8 mouse cellular contexts compared by ENCODE assay signal in the genomic region with DNA sequence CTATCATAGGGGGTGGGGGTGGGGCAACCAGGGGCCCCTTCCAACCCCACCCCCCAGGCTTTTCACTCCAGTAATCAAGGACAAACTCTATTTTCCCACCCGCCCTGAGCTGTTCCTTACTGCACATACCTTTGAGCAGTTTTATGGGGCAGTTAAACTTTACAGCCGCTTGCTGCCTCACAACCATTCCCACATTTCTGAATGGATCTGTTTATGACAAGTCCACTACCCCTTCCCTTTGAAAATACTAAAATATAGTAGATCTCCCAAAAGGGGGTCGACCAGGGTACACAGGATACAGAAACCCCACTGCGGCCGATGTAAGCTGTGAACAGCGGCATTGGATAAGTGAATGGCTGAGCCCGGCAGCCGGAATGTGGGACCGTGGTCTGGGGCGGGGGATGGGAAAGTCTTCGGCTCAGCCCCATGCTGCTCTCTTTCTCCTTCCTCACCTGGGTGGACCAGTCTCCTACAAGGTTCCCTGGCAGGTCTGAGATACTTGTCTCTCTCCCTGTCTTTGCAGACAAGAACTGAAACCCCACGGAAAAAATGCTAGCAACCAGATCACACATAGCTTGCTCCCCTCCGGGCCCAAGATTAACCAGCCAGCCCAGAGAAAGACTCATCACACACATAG. TPM values are rescaled to one million over a fixed set of nuclear protein-coding genes. Genes with fewer than 3 reads are reported as not detected.
DNase-seq lines count a peak whose midpoint lies in the region; ATAC-seq and TF ChIP-seq lines count a peak whose summit lies in the region.

No protein-coding gene starts in this region.

- peak overlapping the region; percentile 17; the same call in 1 of the 2 replicates for H3K9ac ChIP-seq in heart, embryonic 11.5 days (ENCODE audit: low read depth, low read length)
- 0 out of 2 replicates have a peak overlapping the region, but pooled peaks have one; percentile 36 for H3K9ac ChIP-seq in kidney, postnatal 0 days (ENCODE audit: low read depth, low read length)
- H3K9ac ChIP-seq in midbrain, postnatal 0 days (replicated peaks; ENCODE audit: low read length, poor library complexity, severe bottlenecking) = no peak overlapping the region

- H3K4me3 ChIP-seq in heart, embryonic 11.5 days (ENCODE audit: low read depth, low read length) = peak overlapping the region; percentile 25
- peak overlapping the region; percentile 23 for H3K4me3 ChIP-seq in kidney, postnatal 0 days (replicated peaks; ENCODE audit: low read depth, low read length)
- H3K4me3 ChIP-seq in midbrain, postnatal 0 days (ENCODE audit: low read depth, low read length) = no peak overlapping the region

- H3K36me3 ChIP-seq in heart, embryonic 11.5 days (ENCODE audit: control insufficient read depth, insufficient read depth, low read length) = no peaks in the 10 kb centered on the region
- H3K36me3 ChIP-seq in kidney, postnatal 0 days (ENCODE audit: insufficient read depth, low read length) = no peaks in the 10 kb centered on the region
- no peaks in the 10 kb centered on the region for H3K36me3 ChIP-seq in midbrain, postnatal 0 days (ENCODE audit: insufficient read depth, low read length)

- H3K9me3 ChIP-seq in heart, embryonic 11.5 days (replicated peaks; ENCODE audit: control insufficient read depth, low read length) = no peaks in the 10 kb centered on the region
- H3K9me3 ChIP-seq in kidney, postnatal 0 days (replicated peaks; ENCODE audit: low read length) = no peaks in the 10 kb centered on the region
- H3K9me3 ChIP-seq in midbrain, postnatal 0 days (ENCODE audit: low read length) = no peaks in the 10 kb centered on the region

- no peak for ATAC-seq in heart, embryonic 11.5 days (replicated peaks; ENCODE audit: insufficient number of reproducible peaks, low FRiP score, low TSS enrichment)
- peak; percentile 6; the same call in 1 of the 2 replicates for ATAC-seq in erythroid progenitor cell, adult 5-6 weeks (replicated peaks; ENCODE audit: low FRiP score, poor library complexity, severe bottlenecking)
- ATAC-seq in kidney, postnatal 0 days (replicated peaks; ENCODE audit: low FRiP score, low read depth) = peak; percentile 67
- ATAC-seq in midbrain, postnatal 0 days (ENCODE audit: low FRiP score) = 0 out of 2 replicates have a peak, but pooled peaks have one; percentile 35

- peaks cover 15% of the 10 kb centered on the region; the same call in 1 of the 2 replicates for H3K27me3 ChIP-seq in heart, embryonic 11.5 days (ENCODE audit: control insufficient read depth, insufficient read depth, low read length)
- no peaks in the 10 kb centered on the region for H3K27me3 ChIP-seq in kidney, postnatal 0 days (ENCODE audit: insufficient read depth, low read length)
- no peaks in the 10 kb centered on the region for H3K27me3 ChIP-seq in midbrain, postnatal 0 days (ENCODE audit: insufficient read depth, low read length)

- peaks cover 19% of the 10 kb centered on the region for H3K4me1 ChIP-seq in heart, embryonic 11.5 days (ENCODE audit: control insufficient read depth, insufficient read depth, low read length)
- H3K4me1 ChIP-seq in kidney, postnatal 0 days (replicated peaks; ENCODE audit: insufficient read depth, low read length) = peaks cover 5% of the 10 kb centered on the region; the same call in 1 of the 2 replicates
- 0 out of 2 replicates have a peak, but pooled peaks cover 2% of the 10 kb centered on the region for H3K4me1 ChIP-seq in midbrain, postnatal 0 days (ENCODE audit: insufficient read depth, low read length)

- peak overlapping the region; percentile 56 for H3K4me2 ChIP-seq in heart, embryonic 11.5 days
- peak overlapping the region; percentile 42 for H3K4me2 ChIP-seq in kidney, postnatal 0 days (ENCODE audit: low read length)
- H3K4me2 ChIP-seq in midbrain, postnatal 0 days (ENCODE audit: low read depth, low read length, poor library complexity, severe bottlenecking) = no peak overlapping the region

- 17% methylated on average over 13 of the region's 13 CpGs for WGBS in heart, embryonic 11.5 days (ENCODE audit: insufficient replicate concordance)
- WGBS in kidney, postnatal 0 days = 3% methylated on average over 13 of the region's 13 CpGs
- WGBS in midbrain, postnatal 0 days = 22% methylated on average over 13 of the region's 13 CpGs

- no peak for TF ChIP-seq CTCF in kidney, postnatal 0 days (IDR thresholded peaks at IDR 0.05; ENCODE audit: low read depth)
- TF ChIP-seq CTCF in midbrain, postnatal 0 days (IDR thresholded peaks at IDR 0.05) = no peak

- H3K27ac ChIP-seq in heart, embryonic 11.5 days (ENCODE audit: low read depth, low read length) = no peak overlapping the region
- H3K27ac ChIP-seq in kidney, postnatal 0 days = peak overlapping the region; percentile 83
- H3K27ac ChIP-seq in midbrain, postnatal 0 days (ENCODE audit: low read depth, low read length) = no peak overlapping the region

- DNase-seq in heart, adult 8-10 months (ENCODE audit: low spot score) = no peak
- peak; percentile 72 for DNase-seq in kidney, postnatal 0 days (ENCODE audit: low spot score)
- no peak for DNase-seq in midbrain, postnatal 0 days (ENCODE audit: low spot score)
- DNase-seq in layer of hippocampus, postnatal 36 days = no peak
- DNase-seq in layer of hippocampus, adult 9-11 months = no peak
- no peak for DNase-seq in urinary bladder, postnatal 10 days (ENCODE audit: low spot score)

RNA-seq across cellular contexts. Expression of gene Trim2, which starts 36.6 kb away (rescaled TPM):
- 8.9 TPM in 2 replicates for polyA plus RNA-seq in heart, embryonic 11.5 days (2014; fragmentation: Nextera tagmentation; extraction: Ambion mirVana)
- 1 to 10 TPM; 4.9 to 8.2 (median 6.7) TPM for total RNA-seq in heart, adult 8-10 months (2022)
- total RNA-seq in erythroid progenitor cell, adult 5-6 weeks (2015; ENCODE audit: low replicate concordance) = 4.3 and 10.9 TPM in 2 replicates
- 8.9 and 11.4 TPM in 2 replicates for total RNA-seq in erythroid progenitor cell, adult 5-6 weeks (2017; ENCODE audit: low replicate concordance)
- polyA plus RNA-seq in kidney, postnatal 0 days (2015; fragmentation: Nextera tagmentation; extraction: Ambion mirVana) = 23.0 and 24.1 TPM in 2 replicates
- 269 and 291 TPM in 2 replicates for total RNA-seq in midbrain, postnatal 0 days (2014; rRNA removed)
- polyA plus RNA-seq in midbrain, postnatal 0 days (2015; fragmentation: Nextera tagmentation; extraction: Ambion mirVana) = 132 and 149 TPM in 2 replicates
- 100 to 1,000 TPM; 410 to 433 TPM for total RNA-seq in layer of hippocampus, postnatal 36 days (2021)

Comparison
In these comparisons a context has a peak if more than half of its experiments do, and no peak if none do; other contexts are left out.
1. RNA of gene Trim2, which starts 36.6 kb away (total RNA-seq): 410 to 433 TPM in layer of hippocampus, postnatal 36 days and 269 to 291 TPM in midbrain, postnatal 0 days; 4.3 to 11.4 TPM in erythroid progenitor cell, adult 5-6 weeks and 4.9 to 8.2 TPM in heart, adult 8-10 months; every median in the first group is over 10 times any median in the second.